Mouse (Mus musculus) CH12.LX (cell line): ENCODE measurements around the gene Pspn.

ENCODE experiments used
- CHD2 ChIP-seq: IDR thresholded peaks from 2 replicates; pipeline ENCODE4 v1.6.1; 2011; ENCODE audit warnings: low read length, improper control_type of control experiment
- E2F4 ChIP-seq: IDR thresholded peaks from 2 replicates; pipeline ENCODE4 v1.6.1; 2011; ENCODE audit warnings: low read depth, low read length, improper control_type of control experiment; ENCODE audit not compliant: insufficient replicate concordance
- EP300 ChIP-seq: IDR thresholded peaks from 2 replicates; pipeline ENCODE4 v1.6.1; 2011; ENCODE audit warnings: low read length, improper control_type of control experiment
- JUN ChIP-seq: IDR thresholded peaks from 2 replicates; pipeline ENCODE4 v1.6.1; 2011; ENCODE audit warnings: low read depth, mild to moderate bottlenecking, low read length, improper control_type of control experiment, moderate library complexity; ENCODE audit not compliant: insufficient read depth
- MAX ChIP-seq: IDR thresholded peaks from 2 replicates; pipeline ENCODE4 v1.6.1; 2011; ENCODE audit warnings: low read length, improper control_type of control experiment
- MAZ ChIP-seq: IDR thresholded peaks from 2 replicates; pipeline ENCODE4 v1.6.1; 2012; ENCODE audit warnings: low read depth, mild to moderate bottlenecking, inconsistent platforms, low read length, improper control_type of control experiment, moderate library complexity
- MEF2A ChIP-seq: IDR thresholded peaks from 2 replicates; pipeline ENCODE4 v1.6.1; 2014; ENCODE audit warnings: low read depth, mild to moderate bottlenecking, inconsistent platforms, low read length, improper control_type of control experiment, borderline replicate concordance
- MXI1 ChIP-seq: IDR thresholded peaks from 2 replicates; pipeline ENCODE4 v1.6.1; 2011; ENCODE audit warnings: mild to moderate bottlenecking, low read depth, low read length, improper control_type of control experiment
- POLR2A ChIP-seq: IDR thresholded peaks from 2 replicates; pipeline ENCODE4 v1.6.1; 2011; ENCODE audit warnings: low read depth, mild to moderate bottlenecking, improper control_type of control experiment, low read length
- RAD21 ChIP-seq: IDR thresholded peaks from 2 replicates; pipeline ENCODE4 v1.6.1; 2011; ENCODE audit warnings: low read depth, mild to moderate bottlenecking, low read length, improper control_type of control experiment, moderate library complexity
- RCOR1 ChIP-seq: conservative IDR thresholded peaks from 2 replicates; pipeline ENCODE4 v1.6.1; 2012; ENCODE audit warnings: low read depth, mild to moderate bottlenecking, inconsistent platforms, low read length, improper control_type of control experiment
- ZNF384 ChIP-seq: IDR thresholded peaks from 2 replicates; pipeline ENCODE4 v1.6.1; 2012; ENCODE audit warnings: low read depth, low read length, improper control_type of control experiment, inconsistent platforms

DNA sequence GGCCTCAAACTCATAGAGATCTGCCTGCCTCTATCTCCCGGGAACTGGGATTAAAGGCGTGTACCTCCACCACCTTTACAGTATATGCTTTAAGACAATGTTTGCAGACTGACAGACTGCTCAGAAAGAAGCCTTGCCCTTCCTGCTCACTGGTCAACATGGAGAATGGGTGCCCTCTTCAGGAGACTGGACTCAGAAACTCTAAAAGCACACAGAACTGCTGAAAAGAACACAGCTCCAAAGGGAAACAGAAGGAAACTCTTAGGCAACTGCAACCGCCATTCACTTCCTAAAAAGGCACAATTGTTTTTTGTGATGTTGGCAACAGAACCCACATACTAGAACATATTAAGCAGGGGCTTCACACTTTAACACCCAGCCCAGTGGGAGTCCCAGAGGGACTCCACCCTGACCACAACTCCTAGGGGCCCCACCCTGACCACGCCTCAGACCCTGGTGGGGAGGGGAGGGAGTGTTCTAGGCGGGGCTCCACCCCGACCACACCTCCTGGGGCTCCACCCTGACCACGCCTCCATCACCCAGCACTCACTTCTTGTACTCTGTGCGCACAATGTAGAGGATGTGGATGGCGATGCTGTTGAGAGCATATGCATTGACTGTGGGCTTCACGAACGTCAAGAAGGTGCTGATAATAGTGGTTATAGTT lies 41.9 kb downstream of the Pspn start:
- TF ChIP-seq RCOR1 (no peak), ZNF384 (no peak), CHD2 (no peak), MAZ (peak; percentile 93), POLR2A (no peak), EP300 (no peak), MEF2A (no peak), RAD21 (peak; percentile 52), MXI1 (no peak), JUN (no peak), MAX (no peak), E2F4 (no peak)
